Mouse (Mus musculus): ENCODE measurements around the gene Acadl. TPM values are rescaled to one million over a fixed set of nuclear protein-coding genes. Genes with fewer than 3 reads are reported as not detected.

The Acadl gene
- 33.9 and 49.6 TPM in 2 replicates for polyA plus RNA-seq (2012; rRNA removed)

DNA sequence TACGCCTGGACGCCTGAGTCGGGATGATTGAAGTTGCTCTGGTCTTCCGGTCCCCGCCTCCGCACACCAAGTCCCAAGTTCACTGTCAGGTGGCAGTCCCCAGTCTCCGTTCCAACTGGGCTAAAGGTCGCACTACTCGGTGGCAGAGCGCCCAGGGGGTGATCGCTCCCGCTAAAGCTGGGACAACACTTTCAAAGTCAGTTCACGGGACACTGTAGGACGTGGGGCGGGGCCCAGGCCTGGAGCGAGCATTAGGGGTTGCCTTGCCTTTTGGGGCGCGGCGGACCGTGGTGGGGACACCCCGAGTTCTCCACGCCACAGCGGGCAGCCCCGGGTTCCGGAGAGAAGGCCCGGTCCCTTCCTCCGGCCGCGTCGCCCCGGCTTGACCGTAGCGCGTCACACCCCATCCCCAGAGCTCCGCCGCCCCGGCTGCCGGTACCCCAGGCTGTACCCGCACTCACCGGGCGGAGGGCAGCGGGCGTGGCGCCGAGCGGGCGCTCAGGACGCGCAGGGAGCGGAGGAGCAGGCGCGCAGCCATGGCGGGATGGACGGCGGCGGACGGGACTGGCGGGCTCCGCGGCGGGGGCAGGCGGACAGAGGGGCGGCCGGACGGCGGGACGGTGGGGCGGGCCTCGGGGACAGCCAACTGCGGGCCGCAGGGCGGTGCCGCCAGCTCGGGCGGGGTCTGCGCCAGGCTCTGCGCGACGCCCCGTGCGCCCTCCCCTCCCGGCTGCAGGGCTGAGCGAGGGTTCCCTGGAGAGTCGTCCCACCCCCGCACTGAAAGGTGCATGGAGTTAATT lies at the start of gene Acadl:
Gene Acadl (minus strand): TSS at position 566 of the 800 bp plus-strand sequence.
- DNase-seq (ENCODE audit: low read depth, low spot score): peak; percentile 86
- under 1% methylated on average over 85 of the region's 85 CpGs for WGBS

DNA sequence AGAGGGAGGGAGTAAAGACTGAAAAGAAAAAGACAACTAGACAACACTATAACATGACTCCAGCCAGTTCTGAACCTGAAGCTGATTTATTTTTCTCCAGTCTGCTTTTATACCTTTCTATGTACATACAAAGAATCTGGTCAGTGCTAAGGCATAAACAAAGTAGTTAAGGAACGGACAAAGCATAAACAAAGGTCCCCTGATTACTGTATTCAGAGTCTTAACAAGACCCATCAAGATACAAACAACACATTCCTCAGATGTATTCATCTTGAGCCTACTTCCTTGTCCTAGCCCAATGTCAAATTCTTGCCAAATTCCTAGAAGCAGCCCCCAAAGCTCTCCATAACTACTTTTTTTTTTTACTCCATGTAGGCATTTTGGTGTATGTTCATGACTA lies 49.2 kb upstream of the Acadl start:
- no peak for DNase-seq (ENCODE audit: low read depth, low spot score)
- WGBS: 77% methylated on average over 1 of the region's 1 CpGs

DNA sequence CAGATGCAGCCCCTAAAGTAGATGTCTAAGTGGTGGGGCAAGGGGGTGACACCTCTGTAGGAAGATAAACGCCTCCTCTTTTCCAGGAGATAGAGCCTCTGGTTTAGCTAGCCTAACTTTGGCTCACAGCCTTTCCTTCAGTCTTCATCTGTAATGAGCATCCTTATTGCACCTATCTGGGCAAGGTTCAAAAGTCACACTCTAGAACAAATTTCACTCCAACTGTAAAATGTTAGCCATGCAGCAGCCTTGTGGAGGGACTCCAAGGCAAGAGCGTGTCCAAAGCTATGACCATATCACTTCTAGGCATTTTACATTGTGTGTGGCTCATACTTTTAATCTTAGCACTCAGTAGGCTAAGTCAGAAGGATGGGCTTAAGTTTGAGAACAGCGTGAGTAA lies 39.5 kb upstream of the Acadl start:
- no peak for DNase-seq (ENCODE audit: low read depth, low spot score)
- WGBS: 48% methylated on average over 3 of the region's 3 CpGs

DNA sequence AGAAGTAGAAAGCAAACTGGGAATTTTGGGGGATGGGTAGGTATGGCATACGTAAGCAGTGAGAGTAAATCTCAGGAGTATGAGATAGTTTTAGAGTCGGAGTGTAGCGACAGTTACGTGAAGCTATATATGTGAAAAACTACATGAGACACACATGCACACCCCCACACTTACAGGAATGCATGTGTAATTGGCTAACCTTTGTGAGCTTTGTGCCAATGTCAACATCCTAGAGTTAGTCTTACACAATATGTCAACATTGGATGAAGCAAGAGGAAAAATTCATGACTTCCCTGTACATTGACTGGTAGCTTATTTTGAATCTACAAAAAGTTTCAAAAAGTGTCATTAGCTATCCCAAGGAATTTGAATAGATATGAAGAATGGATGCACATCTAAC lies 37.9 kb upstream of the Acadl start:
- WGBS: 41% methylated on average over 4 of the region's 4 CpGs
- no peak for DNase-seq (ENCODE audit: low read depth, low spot score)

DNA sequence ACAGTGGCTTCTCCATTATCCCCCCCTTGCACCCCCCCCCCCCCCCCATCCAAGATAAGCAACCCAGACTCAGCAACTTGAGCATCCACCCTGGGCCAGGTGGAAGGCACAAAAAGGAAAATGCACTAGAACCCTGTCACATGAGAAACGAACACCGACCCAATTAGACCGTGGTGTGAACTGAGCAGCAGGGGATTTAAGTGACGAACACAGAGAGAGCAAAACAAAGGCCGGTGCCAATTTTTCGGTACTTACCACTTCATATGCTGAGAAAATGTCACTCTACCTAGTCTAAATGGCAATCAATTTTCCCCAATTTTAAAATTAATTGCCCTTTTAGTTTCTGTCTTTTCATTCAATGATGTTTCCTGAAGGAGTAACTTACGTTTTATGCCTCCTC lies 35.2 kb upstream of the Acadl start:
- WGBS: 88% methylated on average over 7 of the region's 7 CpGs
- DNase-seq (ENCODE audit: low read depth, low spot score): no peak

DNA sequence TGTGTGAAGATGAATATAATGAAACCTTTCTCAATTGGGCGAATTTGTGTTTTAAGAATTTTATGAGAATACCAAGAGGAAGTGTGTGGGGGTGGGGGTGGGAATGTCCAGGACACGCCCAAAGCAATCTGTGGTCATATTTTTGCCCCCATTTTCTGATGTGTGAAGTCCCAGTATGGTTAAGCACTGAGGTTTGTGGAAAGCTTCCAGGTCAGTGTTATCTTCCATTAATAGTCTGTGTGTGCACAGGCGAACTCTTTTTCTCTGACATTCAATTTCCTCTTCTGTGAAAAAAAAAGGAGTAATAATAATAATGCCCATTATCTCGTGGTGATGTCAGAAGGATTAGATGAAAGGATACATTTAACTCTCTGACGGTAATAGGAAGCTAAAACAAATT lies 33.5 kb upstream of the Acadl start:
- no peak for DNase-seq (ENCODE audit: low read depth, low spot score)
- WGBS: 5% methylated on average over 5 of the region's 5 CpGs

DNA sequence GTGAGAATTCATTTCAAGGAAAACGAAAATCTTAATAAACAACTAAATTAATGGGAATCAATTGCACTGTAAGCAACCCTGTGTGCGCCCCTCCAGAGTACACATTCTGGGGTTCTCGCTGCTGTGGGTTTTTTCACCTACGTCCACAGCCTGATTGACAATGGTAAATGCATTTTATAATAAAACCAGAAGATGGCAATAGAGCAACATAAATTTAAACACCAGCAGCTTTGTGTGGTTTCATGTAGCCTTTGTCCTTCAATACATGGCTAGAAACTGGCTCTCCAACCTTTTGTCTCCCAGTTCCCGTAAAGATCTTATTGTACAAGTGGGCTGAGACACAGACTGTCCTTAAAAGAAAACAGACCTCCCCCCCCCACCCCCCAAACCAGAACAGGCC lies 33.0 kb upstream of the Acadl start:
- WGBS: 3% methylated on average over 5 of the region's 5 CpGs
- no peak for DNase-seq (ENCODE audit: low read depth, low spot score)

DNA sequence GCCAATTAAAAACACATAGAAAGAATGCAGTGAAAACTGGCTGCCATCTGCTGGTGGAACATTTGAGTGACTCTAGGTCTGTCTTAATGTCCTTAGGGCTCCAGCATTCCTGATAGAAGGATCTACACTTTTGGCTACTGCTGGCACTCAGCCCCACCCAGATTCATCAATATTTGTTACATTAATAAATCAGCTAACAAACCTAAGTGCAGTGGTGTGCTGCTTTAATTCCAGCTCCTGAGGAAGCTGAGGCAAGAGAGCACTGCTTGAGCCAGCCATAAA lies 32.7 kb upstream of the Acadl start:
- peak; percentile 79 for DNase-seq (ENCODE audit: low read depth, low spot score)

DNA sequence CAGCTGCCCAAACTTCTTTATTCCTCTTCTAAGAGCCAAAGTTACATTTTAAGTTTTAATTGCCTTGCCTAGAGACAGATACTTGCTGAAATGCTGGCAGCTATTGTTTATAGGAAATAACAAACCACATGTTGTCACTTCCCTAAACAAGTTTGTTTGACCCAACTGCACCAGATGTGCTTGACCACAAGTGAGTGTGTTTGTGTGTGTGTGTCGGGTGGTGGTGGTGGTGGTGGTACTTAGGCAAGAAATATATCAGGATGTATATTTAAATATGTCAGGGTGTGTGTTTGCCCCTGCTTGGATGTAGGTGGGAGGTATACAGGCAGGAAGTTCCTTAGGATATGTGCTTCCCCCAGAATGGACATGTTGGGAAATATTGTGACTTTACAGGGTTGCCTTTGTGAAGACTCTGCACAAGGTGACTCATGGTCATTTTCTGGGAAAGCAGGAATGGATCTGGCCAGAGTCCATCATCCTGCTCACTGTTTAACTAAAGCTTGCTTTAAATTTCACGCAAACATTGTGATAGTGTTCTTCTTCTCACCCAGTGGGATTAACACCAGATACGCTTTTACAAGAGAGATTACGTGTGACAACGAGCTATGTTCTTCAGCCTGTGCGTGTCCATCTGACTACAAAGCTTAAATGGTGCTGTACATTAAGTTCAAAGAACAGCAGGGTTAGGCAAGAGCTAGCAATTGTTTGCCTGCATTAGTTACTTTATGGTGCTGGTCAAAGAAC lies 32.2 kb upstream of the Acadl start:
- 25% methylated on average over 6 of the region's 6 CpGs for WGBS
- no peak for DNase-seq (ENCODE audit: low read depth, low spot score)

DNA sequence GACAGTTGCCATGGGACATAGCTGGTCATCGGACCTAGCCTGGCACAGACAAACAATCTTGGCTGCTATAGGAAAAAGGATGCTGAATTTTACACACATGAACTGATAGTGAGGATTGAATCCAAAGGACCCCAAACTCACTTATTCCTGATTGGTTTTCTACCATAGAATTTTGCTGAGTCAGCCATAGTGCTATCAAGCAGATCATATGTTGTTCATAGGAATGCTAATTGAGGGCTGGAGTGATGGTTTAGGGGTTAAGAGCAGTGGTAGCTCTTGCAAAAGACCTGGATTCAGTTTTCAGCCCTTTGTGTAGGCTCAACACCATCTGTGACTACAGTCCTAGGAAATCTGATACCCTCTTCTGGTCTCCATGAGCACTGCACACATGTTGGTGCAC lies 24.1 kb upstream of the Acadl start:
- DNase-seq (ENCODE audit: low read depth, low spot score): no peak
- 97% methylated on average over 1 of the region's 1 CpGs for WGBS

DNA sequence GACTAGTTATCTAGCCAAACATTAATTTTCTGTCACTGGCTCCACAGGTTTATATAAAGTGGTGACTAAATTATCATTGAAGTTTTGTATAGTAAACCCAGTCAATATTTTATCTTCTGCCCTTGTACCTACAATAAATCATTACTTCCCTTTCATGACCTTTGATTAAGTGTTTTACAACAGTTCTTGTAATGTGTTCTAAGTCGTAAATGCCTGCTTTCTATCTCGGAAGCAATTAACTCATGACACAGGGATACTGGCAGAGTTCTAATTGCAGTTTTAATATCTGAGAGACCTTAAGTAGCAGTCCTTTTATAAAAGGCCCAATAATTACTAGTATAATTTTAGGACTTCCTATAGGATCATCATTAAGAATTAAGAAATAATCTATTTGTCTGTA lies 17.1 kb upstream of the Acadl start:
- 22% methylated on average over 2 of the region's 2 CpGs for WGBS

DNA sequence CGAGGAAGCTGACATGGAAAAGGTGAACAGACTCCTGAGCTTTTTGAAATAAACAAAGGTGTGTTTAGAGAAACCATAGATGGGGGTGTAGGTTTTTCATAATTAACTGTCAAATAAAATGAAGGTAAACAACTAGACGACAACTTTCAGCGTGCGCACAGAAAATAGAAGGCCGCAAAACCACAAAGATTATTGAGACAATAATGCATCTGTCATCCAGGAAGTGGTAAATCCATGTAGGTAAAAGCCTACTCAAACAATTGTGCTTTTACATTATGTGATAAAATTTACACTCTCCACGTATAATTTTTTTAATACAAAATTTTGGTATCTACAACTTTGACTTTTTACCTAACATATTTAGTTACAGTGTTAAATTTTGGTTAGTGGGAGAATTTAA lies 11.7 kb upstream of the Acadl start:
- DNase-seq (ENCODE audit: low read depth, low spot score): no peak
- WGBS: 69% methylated on average over 6 of the region's 6 CpGs

More for the DNA sequence above, 17.1 kb upstream of the Acadl start:
- DNase-seq (ENCODE audit: low read depth, low spot score): no peak

DNA sequence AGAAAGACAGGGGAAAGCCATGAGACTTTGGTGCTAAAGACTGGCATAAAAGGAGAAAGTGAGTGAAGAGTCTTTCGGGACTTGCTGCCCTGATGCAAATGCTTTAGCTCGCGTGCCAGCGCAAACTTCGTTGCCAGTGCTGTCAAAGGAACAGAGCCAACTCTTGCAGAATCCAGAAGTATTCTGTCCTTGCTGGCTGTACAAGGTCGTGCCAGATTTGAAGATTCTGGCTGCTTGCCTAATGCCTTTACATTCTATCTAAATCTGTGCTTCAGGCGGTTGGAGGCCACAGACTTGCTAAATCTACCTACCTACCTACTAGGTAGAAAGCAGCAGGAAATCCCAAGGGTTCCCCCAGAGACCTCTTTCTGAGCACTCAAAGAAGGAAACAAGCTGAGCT lies 8.5 kb upstream of the Acadl start:
- DNase-seq (ENCODE audit: low read depth, low spot score): no peak
- WGBS: 59% methylated on average over 7 of the region's 7 CpGs

DNA sequence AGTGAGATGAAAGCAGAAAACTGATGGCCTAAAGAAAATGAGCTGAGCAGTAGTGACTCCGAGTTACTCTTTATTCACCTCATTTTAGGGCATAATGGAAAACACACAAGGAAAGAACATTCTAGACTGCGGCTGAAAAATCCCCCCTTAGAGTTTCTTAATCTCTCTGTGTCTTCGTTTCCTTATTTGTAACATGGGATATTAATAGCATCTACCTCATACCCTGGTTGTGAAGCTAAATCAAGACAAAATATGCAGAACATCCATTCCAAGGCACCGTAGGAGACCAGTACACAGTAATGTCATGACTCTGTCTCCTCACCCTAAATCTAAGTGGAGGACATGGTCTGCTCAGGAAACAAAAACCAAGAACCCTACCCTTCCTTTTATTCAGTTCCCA lies 2.6 kb upstream of the Acadl start:
- WGBS: 80% methylated on average over 4 of the region's 4 CpGs
- DNase-seq (ENCODE audit: low read depth, low spot score): no peak

DNA sequence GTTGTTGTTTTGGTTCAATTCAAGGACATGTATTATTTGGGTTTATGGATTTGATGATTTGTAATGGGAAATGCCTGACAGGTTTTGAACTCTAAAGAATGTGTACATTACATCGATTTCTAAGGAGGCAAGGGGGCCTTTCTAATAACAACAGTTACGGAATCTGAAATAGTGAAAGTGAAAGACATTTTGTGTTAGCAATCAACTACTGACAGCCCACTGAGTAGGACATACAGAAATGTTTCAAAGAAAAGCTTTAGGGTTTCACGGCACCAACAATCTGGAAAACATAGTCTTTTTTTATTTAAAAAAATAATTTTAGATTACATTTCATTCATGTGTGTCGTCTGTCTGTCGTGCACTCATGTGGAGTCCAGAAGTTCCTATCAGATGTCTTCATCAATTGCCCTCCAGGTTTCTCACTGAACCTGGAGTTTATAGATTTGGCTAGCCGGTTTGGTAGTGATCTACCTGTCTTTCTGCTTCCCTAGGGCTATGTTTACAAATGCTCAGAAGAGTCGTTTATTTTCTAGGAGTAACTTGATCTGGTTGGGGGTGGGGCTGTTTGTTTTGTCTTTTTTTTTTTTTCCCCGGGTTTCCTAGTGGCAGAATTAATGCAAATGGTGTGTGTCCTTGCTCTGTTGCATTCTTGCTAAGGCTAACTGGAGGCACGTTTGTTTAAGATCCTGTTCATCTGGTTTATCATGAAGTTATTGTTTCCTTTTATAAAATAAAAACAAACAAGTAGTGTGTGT lies 841 bp upstream of the Acadl start:
- DNase-seq (ENCODE audit: low read depth, low spot score): no peak
- 4% methylated on average over 9 of the region's 9 CpGs for WGBS

DNA sequence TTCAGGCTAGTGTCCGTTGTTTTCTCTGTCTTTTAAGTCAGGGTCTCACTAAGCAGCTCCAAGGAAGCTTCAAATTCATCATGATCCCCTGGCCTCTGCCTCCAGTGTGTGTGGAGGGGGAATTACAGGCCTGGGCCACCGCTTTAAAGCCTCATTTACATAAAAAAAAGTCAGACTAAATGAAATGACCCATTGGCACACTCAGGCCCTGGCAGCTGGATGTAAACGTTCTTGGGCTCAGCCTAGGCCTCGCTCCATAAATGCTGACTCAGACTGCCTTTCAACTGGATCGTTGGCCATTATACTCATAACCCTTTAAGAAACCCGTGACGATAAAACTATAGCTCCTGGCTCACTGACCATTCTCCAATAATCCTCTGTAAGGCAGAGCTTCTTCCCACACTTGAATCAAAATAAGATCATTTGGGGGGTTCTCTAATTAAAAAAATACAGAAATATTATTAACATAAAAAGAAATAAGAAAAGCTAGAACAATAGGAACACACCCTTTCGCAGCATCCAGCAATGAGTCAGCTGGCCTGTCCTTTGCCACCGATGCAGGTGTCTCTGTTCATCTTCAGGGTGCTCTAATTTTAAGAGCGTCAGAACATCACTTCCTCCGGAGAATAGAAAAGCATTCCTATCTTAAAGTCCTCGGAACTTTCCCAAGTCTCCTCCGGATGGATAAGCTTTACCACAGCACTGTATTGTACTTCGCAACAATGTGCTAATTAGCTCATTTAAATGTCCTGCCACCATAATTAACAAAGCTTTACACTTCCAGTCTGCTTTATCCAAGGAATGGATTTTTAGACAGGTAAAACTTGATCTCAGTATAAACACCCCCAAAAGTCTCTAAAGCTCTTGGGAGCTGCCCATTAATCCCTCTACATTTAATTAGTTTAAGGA lies 1.1 kb downstream of the Acadl start:
- no peak for DNase-seq (ENCODE audit: low read depth, low spot score)
- 14% methylated on average over 14 of the region's 14 CpGs for WGBS

DNA sequence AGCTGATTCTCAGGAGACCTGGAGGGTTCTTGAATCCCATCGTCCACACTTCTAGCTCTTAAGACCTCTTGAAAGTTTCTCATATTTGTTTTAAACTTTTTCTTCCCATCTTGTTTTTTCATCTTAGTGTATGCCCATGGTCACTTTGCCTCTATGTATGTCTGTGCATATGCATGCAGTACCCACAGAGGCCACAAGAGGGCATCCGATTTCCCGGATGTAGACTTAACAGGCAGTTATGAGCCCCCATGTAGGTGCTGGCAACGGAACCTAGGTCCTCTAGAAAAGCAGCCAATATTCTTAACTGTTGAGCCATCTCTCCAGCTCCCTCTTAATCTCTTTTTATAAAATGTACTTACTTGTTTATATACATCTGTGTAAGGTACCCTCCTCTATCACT lies 15.6 kb downstream of the Acadl start:
- WGBS: 97% methylated on average over 4 of the region's 4 CpGs
- no peak for DNase-seq (ENCODE audit: low read depth, low spot score)

DNA sequence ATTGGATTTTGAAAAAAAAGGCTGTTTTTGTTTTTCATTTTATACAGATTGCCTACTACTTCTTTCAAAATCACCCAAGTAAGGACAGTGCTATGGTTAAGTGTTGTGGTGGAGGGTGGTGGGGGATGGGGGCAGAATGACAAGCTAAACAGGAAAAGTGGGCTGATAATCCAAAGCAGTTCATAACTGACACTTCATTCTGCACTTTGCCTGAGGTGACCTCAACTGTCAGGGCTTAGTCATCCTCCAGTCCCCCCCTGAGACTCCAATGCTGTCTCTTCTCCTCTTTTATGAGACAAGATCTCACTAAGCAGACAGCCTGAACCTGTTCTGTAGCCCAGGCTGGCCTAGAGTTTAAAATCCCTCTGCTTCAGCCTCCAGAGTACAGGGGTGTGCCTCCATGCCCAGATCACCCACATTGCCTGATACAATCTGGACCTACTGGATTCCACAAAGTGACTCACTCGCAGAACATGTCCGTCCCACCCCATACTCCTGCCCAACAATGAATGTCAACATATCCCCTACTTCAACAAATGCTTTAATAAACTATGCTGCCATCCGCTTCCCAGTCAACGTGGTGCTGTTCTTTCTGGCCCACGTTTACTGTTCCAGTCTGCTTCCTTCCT lies 17.3 kb downstream of the Acadl start:
- no peak for DNase-seq (ENCODE audit: low read depth, low spot score)
- 69% methylated on average over 5 of the region's 5 CpGs for WGBS

DNA sequence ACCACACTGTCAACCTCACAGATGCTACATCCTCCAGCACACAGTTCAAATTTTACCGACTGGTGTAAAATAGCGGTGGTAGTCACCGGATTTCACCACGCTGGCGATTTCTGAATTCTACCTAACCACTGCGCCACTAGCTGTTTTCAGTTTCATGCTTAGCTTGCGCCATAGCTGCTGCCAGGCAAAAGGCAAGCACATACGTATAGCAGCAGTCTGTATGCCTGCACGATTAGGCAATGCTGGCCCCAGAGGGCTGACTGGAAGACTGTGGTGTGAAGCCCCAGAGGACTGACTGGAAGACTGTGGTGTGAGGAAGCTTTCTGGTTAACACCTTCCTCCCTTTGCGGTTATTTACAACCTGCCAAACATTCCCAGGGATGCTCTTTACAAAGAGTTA lies 21.1 kb downstream of the Acadl start:
- 92% methylated on average over 10 of the region's 10 CpGs for WGBS
- no peak for DNase-seq (ENCODE audit: low read depth, low spot score)
